Mouse (Mus musculus): ENCODE measurements around the gene Egfl7.

Egfl7 gene

DNA sequence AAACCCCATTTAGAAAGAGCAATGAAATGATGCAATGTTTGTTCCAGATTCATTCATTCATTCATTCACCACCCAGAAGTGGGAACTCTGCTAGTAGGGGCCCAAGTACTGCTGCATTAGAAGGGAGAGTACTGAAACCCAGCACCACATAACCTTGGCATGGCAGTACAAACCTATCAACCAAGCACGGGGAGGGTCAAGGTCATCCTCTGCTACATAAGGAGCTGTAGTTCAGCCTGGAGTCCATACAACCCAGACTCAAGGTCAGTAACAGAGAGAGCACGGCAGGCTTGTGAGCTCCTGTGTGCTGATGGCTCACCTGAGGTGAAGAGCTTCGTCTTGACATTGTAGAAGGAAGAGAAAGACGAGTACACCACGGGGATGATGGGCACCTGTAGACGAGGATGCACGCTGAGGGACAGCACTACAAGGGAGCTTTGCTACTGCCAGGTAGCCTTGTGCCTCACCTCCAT, 14.7 kb downstream of the Egfl7 start:
- DNase-seq (ENCODE audit: low spot score): no peak

DNA sequence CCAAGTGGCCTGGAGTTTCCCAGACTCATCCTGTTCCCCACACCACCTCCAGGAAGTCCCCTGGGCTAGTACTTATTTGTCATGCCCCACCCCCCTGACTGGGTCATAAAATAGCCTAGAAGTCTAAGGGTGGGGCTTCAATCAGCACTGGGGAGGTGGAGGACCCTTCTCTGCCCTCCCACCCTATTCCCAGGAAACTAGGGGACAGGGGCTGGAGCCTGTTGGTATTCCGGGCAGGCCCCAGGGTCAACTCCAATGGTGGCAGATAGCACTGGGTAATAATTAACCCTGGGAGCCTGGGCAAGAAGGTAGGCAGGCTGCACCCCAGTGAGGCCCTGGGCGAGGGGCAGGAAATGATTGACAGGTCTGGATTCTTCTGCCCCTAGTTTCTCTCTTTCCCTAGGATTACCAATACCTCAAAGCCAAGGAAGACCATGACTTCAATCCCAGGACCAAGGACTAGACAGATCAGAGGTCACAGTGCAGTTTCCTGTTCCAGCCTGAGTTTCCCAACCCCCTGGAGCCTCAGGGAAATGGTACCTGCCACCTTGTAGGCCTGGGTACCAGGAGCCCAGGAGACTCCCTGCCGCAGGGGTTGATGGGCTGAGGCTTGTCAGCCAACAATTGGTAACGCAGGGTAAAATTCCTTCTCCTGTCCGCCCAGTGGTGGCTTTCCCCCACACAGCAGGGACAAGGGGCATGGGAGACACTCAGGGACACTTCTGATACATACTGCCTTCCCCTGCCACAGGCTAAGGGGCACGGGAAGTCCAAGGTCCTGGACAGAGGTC, 15.3 kb downstream of the Egfl7 start:
- DNase-seq (ENCODE audit: low spot score): no peak

DNA sequence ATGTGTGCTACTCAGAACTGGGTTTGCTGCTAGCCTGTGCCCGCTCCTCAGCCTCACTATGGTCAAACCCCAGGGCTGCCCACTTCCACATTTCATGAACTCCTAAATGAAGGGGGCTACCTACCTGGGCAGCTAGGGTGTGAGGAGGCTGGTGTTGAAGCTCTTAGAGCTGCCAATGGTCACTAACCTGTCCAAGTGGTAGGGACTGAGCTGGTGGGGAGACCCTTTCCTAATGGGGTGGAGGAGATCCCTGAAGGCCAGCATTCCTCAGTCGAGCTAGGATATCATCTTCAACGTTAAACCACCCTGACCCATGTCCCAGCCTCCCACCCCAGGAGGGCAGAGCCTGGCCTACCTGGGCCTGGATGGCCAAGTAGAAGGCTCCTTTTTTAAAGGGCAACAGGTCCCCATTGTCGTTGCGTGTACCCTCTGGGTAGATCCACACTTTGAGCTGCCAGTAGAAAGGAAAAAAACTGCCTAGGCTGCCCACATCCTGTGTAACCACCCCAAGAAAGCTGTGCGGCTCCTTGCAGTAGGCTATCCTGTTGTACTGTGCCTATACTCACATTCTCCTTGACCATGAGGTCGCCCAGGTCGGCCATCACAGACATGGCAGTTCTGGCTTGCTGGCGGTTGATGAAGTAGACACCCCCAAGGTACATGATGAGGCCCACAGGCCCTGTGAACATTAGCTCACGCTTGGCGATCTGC, 16.1 kb downstream of the Egfl7 start:
- no peak for DNase-seq (ENCODE audit: low spot score)

- DNase-seq (ENCODE audit: low spot score): no peak
These were observed 17.1 kb downstream of the Egfl7 start for GRCm38 (mm10) chr2:26596898-26597297.

DNA sequence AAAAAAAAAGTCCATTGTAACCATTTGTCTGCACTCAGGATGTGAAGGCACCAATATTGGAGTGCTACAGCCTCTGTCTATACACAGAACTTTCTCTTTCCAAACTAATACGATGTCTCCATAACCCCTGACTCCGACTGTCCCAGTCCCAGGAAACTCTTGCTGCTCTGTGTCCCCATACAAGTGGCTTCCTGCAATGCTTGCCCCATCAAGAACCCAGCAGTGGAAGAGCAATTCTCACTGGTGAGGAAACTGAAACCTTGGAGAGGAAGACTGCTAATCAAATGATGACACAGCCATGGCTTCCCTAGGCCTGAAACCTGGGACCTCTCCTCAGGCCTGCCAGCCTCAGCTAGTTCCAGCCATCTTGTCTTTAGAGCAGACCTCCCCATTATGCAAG, 18.0 kb downstream of the Egfl7 start:
- no peak for DNase-seq (ENCODE audit: low spot score)

GRCm38 (mm10) chr2:26598462-26598861, 18.6 kb downstream of the Egfl7 start:
- no peak for DNase-seq (ENCODE audit: low spot score)

GRCm38 (mm10) chr2:26599965-26600364, 20.2 kb downstream of the Egfl7 start:
- no peak for DNase-seq (ENCODE audit: low spot score)

- no peak for DNase-seq (ENCODE audit: low spot score)
These were observed 20.9 kb downstream of the Egfl7 start for GRCm38 (mm10) chr2:26600664-26601063.

- no peak for DNase-seq (ENCODE audit: low spot score)
These were observed 21.8 kb downstream of the Egfl7 start for GRCm38 (mm10) chr2:26601595-26601994.

DNA sequence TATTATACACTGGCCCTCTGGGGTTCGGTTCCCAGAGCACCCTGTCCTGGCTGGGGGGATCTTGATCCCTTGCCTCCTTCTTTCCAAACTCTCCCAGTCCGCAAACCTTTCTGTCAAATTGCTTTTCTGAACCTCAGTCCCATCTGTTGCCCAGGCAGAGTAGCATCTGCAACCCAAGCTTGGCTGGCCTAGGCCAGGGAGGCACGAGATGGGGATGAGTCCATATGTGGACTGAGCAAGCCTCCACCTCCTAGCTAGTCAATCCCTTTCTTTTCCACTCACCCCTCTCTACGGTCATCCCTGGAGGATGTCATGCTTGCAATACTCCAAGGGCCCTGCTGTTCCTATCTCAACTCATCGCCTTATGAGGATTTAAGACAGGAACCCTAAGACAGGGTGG, 22.8 kb downstream of the Egfl7 start:
- DNase-seq (ENCODE audit: low spot score): no peak

DNA sequence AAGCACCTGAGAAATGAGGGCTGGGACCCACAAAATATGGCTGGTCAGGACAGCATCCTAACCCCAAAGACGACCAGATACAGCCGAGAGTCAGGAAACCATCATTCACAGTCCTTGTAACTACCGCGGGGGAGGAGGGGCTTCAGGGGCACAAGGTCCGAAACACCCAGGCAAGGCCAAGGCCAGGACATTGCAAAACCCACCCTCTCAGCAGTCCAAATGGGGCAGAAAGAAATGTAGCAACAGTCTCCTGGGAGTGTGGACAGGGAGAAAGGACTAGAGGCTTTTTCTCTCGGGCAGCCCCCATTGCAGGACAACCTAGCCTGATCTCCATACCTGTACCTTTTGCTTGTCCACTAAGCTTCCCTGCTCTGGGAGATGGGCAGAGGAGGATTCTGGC, 23.3 kb downstream of the Egfl7 start:
- no peak for DNase-seq (ENCODE audit: low spot score)

DNA sequence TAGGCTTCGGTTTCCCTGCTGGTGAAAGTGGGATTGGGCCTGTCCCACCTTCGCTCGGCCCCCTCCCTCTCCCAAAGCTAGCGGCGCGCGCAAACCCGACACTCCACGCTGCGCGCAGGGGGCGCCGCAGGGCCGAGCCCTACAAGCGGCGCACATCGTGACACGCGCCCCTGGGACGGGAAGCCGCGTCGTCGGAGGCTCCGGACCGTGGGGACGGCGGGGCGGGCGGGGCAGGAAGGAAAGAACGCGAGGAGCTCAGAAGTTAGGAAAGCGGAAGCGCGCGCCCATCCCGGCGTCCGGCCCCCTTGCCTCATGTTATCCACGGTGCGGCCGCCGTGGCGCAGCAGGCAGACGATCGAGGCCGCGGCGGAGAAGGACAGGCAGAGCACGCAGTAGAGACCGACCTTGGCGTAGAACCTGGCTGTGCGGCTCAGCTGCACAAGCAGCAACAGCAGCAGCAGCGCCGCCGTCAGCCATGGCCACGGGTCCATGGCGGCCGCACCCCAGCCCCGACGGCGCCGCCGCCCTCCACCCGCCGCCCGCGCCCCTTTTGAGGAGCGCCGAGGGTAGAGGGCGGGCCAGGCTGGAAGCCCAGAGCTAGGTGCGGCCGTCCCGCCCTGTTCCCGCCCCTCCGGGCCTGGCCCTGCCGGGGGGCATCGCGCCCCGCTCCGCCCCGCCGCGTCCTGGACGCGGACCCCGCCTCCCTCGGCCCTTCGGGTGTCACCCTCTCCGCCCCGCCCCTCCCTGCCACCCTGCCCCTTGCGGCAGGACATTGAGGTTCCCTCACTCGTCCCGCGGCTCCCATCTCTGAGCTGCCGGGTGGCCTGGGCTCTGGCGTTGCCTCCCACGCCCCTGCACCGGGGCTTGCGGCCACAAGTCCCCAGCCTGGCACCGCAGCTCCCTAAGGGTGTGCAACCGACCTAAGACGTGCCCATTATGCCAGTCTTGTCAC, 24.2 kb downstream of the Egfl7 start, which contains the start of gene Agpat2:
Gene Agpat2 (minus strand): TSS at position 698 of the 952 bp plus-strand sequence.
- peak; percentile 70 for DNase-seq (ENCODE audit: low spot score)

DNA sequence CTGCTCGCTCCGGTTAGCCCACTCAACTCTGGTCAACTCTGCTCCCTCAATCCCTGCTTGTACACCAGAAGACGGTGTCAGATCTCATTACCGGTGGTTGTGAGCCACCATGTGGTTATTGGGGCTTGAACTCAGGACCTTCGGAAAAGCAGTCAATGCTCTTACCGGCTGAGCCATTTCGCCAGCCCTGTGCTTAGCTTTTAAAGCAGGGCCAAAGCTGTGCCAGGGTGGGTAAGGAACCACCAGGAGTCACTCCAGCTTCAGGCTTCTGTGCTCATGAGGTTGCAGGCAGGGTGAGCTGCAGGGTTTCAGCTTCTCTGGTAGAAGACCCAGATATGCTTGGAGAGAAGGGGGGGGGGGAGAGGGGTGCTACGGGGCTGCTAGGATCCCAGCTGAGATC, 25.5 kb downstream of the Egfl7 start:
- DNase-seq (ENCODE audit: low spot score): no peak

DNA sequence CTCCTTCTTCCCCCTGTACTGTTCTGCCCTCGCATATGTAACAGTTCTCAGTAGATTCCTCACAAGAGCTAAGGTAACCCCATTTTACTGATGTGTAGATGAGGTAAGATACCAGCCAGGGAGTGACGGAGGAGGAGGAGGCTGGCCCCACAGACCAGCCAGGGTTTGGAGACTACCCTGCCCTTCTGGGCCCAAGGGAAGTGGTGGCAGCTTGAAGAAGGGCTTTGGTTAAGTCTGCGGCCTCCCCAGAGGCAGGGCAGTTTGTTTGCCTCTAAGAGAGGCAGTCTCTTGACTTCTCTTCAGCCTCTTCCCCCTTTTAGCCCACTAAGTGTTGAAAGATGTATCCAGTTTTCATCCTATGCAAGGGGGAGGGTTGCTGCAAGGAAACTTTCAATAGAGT, 26.8 kb downstream of the Egfl7 start:
- DNase-seq (ENCODE audit: low spot score): no peak

DNA sequence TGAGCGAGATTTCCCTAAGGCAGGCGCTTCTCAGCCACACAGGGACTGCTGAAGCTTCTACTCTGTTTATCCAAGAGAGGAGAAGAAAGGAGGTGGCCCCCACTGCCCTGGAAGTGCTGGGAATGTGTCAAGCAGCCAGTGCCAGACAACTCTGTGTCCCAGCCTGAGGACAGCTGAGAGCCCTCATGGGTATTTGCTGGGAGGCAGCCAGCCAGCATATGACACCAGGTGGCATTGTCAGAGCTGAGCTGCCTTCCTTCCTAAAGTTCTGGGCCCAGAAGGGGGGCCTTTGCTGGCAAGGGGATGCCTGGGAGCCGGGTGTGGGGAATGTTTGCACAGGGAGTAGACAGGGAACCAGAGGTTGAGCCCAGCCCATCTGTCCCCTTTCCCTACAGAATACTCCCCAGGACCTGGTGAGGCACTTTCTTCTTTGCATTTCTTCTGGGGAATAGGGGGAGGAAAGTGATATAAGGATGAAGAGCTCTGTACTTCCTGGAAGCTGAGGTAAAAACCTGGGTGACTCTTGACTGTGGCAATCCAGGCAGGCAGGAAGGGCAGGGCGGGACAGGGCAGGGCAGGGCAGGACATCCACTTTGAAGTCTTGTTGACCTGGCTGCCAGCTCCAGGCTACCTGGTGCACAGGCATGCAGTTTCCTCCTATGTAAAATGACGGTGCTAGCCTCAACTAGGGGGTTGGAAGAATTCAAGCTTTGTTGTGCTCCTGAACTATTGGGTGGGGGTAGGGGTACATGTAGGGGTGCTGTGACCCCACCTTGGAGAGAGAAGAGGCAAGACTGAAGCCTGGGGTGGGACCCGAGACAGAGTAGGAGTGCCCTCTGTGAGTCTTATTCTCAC, 27.5 kb downstream of the Egfl7 start:
- no peak for DNase-seq (ENCODE audit: low spot score)

DNA sequence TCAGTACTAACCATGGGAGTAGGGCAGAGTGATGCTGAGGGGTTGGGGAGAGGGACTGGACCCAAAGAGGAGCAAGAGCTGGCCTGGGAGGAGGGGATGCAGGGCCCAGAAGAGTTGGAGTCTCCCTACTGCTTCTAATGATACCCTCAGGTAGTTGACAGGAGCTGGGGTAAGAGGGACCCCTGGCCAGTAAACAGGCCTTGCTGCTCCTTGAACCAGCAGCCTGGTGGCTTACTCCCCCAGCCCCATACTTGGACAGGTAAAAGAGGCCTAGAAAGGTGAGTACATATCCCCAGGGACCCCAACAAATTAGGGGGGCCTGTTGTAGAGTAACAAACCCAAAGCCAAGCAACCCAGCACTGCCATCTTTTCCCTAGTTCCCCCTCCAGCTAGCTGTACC, 29.0 kb downstream of the Egfl7 start:
- no peak for DNase-seq (ENCODE audit: low spot score)

- DNase-seq (ENCODE audit: low spot score): no peak
These were observed 29.4 kb downstream of the Egfl7 start for GRCm38 (mm10) chr2:26609261-26609661.

DNA sequence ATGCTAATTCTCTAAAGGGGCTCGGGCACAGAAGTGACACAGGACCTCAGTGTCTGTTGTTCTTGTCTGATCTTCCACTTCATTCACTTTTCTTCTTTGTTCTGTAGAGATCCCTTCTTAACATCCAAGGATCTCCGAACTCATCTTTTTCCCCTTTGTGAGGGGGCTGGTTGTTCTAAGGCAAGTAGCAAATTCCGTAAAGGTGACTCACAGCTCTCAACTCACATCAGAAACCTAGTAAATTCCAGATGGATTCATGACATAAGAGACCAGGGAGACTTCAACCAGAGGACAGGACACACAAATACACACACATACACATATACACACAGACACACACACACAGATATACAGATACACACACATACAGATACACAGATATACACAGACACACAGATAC, 30.7 kb downstream of the Egfl7 start:
- no peak for DNase-seq (ENCODE audit: low spot score)

DNA sequence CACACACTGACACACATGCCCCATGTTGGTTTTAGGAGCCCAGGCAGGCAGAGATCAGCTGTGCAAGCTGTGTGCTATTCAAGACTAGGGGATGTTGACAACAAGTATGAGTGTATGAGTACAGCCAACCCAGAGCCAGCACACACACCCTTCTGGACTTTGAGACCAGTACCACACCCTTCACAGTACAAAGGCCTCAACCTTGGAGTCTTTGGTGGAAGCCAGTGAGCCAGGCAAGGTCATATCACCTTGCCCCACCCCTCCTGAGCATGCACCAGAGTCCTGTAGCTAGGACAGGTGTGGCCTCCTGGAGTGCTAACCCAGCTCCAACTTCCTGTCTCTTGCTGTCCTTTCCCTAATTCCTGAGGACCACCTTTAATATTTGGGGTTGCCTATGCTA, 31.2 kb downstream of the Egfl7 start:
- no peak for DNase-seq (ENCODE audit: low spot score)

GRCm38 (mm10) chr2:26611896-26612295, 32.1 kb downstream of the Egfl7 start:
- DNase-seq (ENCODE audit: low spot score): no peak

DNA sequence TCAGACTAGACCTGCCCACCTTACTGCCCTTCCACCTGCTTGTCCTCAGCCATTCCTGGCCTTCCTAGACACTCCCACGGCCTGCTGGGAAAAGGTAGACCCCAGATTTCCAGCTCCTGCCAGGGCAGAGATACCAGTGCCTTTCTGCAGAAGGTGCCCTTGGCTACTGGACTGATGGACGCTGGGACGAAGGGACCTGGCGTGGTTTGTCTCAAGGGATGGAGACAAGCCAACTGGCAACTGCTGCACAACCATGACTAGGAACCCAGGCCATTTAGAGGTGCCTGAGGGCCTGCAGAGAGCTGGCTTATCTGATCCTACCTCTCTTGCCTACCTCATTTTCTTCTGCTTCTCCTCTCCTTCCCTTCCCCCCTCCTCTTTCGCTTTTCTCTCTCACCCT, 35.1 kb downstream of the Egfl7 start:
- no peak for DNase-seq (ENCODE audit: low spot score)
